30 mouse cellular contexts compared by ENCODE assay signal in genomic region chr1:162599617-162600016, GRCm38 (mm10). TPM values are rescaled to one million over a fixed set of nuclear protein-coding genes. Genes with fewer than 3 reads are reported as not detected.
DNase-seq lines count a peak whose midpoint lies in the region; ATAC-seq and TF ChIP-seq lines count a peak whose summit lies in the region.
"Had no signal": no experiment of that assay in that cellular context is flagged by ENCODE, and none has a peak within 500 bp of the region (broad histone marks: within the 10 kb centered on the region; RNA-seq: fewer than 3 reads in every experiment).

No protein-coding gene starts in this region.

- TF ChIP-seq POLR2A in lung, adult 2 months (IDR thresholded peaks at IDR 0.05; ENCODE audit: borderline replicate concordance, extremely low read depth, low read depth, low read length) = no peak

- H3K4me3 ChIP-seq in lung, adult 2 months (replicated peaks; ENCODE audit: extremely low read depth, low read depth, low read length) = no peak overlapping the region
- no peak overlapping the region for H3K4me3 ChIP-seq in hindbrain, embryonic 14.5 days (replicated peaks; ENCODE audit: low read length)
- H3K4me3 ChIP-seq: embryonic facial prominence, embryonic 13.5 days; embryonic facial prominence, embryonic 15.5 days; erythroblast, embryonic 14.5 days; forebrain, embryonic 10.5 days; forebrain, embryonic 12.5 days had no signal

- H3K4me1 ChIP-seq in lung, adult 2 months (ENCODE audit: control insufficient read depth, insufficient read depth, low read length) = no peaks in the 10 kb centered on the region
- H3K4me1 ChIP-seq in hindbrain, embryonic 14.5 days (replicated peaks; ENCODE audit: control insufficient read depth, insufficient read depth, low read length) = peaks cover 10% of the 10 kb centered on the region; the same call in 1 of the 2 replicates
- H3K4me1 ChIP-seq: embryonic facial prominence, embryonic 13.5 days; embryonic facial prominence, embryonic 15.5 days; forebrain, embryonic 10.5 days had no signal

- TF ChIP-seq CTCF in lung, adult 2 months (IDR thresholded peaks at IDR 0.05; ENCODE audit: insufficient read depth, low read length) = no peak

- no peak overlapping the region for H3K4me2 ChIP-seq in hindbrain, embryonic 14.5 days (replicated peaks)
- H3K4me2 ChIP-seq: embryonic facial prominence, embryonic 13.5 days; embryonic facial prominence, embryonic 15.5 days; forebrain, embryonic 12.5 days had no signal

- no peak for ATAC-seq in hindbrain, embryonic 14.5 days (ENCODE audit: low FRiP score)
- ATAC-seq: forebrain, embryonic 14.5 days had no signal

- H3K36me3 ChIP-seq in hindbrain, embryonic 14.5 days (replicated peaks; ENCODE audit: control insufficient read depth, insufficient read depth) = peaks cover 34% of the 10 kb centered on the region; the same call in 1 of the 2 replicates

- intact Hi-C loops in left cerebral cortex, postnatal 36 days (cut with DNase I) = no loop called here

- no peak overlapping the region for H3K9ac ChIP-seq in hindbrain, embryonic 14.5 days
- H3K9ac ChIP-seq: embryonic facial prominence, embryonic 13.5 days; embryonic facial prominence, embryonic 15.5 days; forebrain, embryonic 12.5 days had no signal

- H3K9me3 ChIP-seq in hindbrain, embryonic 14.5 days (ENCODE audit: control insufficient read depth, low read length) = no peaks in the 10 kb centered on the region
- H3K9me3 ChIP-seq: embryonic facial prominence, embryonic 13.5 days; embryonic facial prominence, embryonic 15.5 days; forebrain, embryonic 10.5 days; forebrain, embryonic 12.5 days had no signal

- H3K27me3 ChIP-seq in hindbrain, embryonic 14.5 days (ENCODE audit: control insufficient read depth, insufficient read depth, low read length) = no peaks in the 10 kb centered on the region
- H3K27me3 ChIP-seq: embryonic facial prominence, embryonic 13.5 days; embryonic facial prominence, embryonic 15.5 days; forebrain, embryonic 12.5 days had no signal

- peak; percentile 60 to 63 for DNase-seq in lung, adult 18-20 months
- DNase-seq in lung, adult 2 months = no peak
- peak; percentile 18 for DNase-seq in lung, postnatal 10 days
- peak; percentile 60 for DNase-seq in lung, postnatal 25 days (ENCODE audit: low spot score)
- DNase-seq in lung, postnatal 4 days = peak; percentile 15 to 57
- no peak for DNase-seq in left cerebral cortex, postnatal 36 days (ENCODE audit: low spot score in 2 of 2)
- no peak for DNase-seq in neural tube, embryonic 10.5 days (ENCODE audit: extremely low spot score, low spot score)
- DNase-seq in hindbrain, embryonic 14.5 days (ENCODE audit: low spot score) = no peak
- DNase-seq: adrenal gland, adult 2 months; adrenal gland, postnatal 10 days; adrenal gland, postnatal 25 days; cerebellum, adult 11 months; cerebellum, adult 18-20 months; cerebellum, adult 8-10 months; cerebellum, adult 9-11 months; cerebellum, postnatal 14 days; cerebellum, postnatal 36 days; embryo, embryonic 11 days had no signal

- 70% methylated on average over 5 of the region's 5 CpGs for WGBS in lung, adult 2 months
- 91% methylated on average over 5 of the region's 5 CpGs for WGBS in hindbrain, embryonic 14.5 days

- no peak overlapping the region for H3K27ac ChIP-seq in hindbrain, embryonic 14.5 days
- H3K27ac ChIP-seq: embryonic facial prominence, embryonic 13.5 days; embryonic facial prominence, embryonic 15.5 days; forebrain, embryonic 10.5 days; forebrain, embryonic 12.5 days had no signal

RNA-seq across cellular contexts. Expression of gene Vamp4, which starts 29.3 kb away (rescaled TPM):
- 10.8 and 13.7 TPM in 2 replicates for polyA plus RNA-seq in lung, adult 2 months (2012; rRNA removed)
- 100 to 1,000 TPM in 1 of 2 experiments, 10 to 100 TPM in 1; 99.2 to 117 TPM for total RNA-seq in left cerebral cortex, postnatal 36 days (2021)
- polyA plus RNA-seq in hindbrain, embryonic 14.5 days (2014; fragmentation: Nextera tagmentation; extraction: Ambion mirVana) = 70.6 and 80.0 TPM in 2 replicates

RNA-seq across cellular contexts. Expression of gene Myoc, which starts 39.3 kb away (rescaled TPM):
- 0.29 and 1.3 TPM in 2 replicates for polyA plus RNA-seq in lung, adult 2 months (2012; rRNA removed)
- total RNA-seq in left cerebral cortex, postnatal 36 days (2021) = 1 to 10 TPM; 4.1 to 5.9 TPM
- polyA plus RNA-seq in hindbrain, embryonic 14.5 days (2014; fragmentation: Nextera tagmentation; extraction: Ambion mirVana) = 0.13 TPM in 1 of 2 replicates, not detected in the other
- total RNA-seq: common myeloid progenitor, adult 5-6 weeks; ES-E14; MEL had no signal
- polyA plus RNA-seq: C2C12; embryonic facial prominence, embryonic 13.5 days; erythroblast, embryonic 14.5 days; forebrain, embryonic 10.5 days; forebrain, embryonic 12.5 days; forebrain, embryonic 14.5 days had no signal

RNA-seq across cellular contexts. Expression of gene Mettl13, which starts 51.3 kb away (rescaled TPM):
- polyA plus RNA-seq in lung, adult 2 months (2012; rRNA removed) = 3.9 and 6.2 TPM in 2 replicates
- total RNA-seq in left cerebral cortex, postnatal 36 days (2021) = 10 to 100 TPM; 12.5 to 12.6 TPM
- polyA plus RNA-seq in hindbrain, embryonic 14.5 days (2014; fragmentation: Nextera tagmentation; extraction: Ambion mirVana) = 11.8 and 12.2 TPM in 2 replicates

RNA-seq across cellular contexts. Expression of gene Myocos, which starts 58.4 kb away (rescaled TPM):
- not detected in 2 replicates for polyA plus RNA-seq in lung, adult 2 months (2012; rRNA removed)
- total RNA-seq in left cerebral cortex, postnatal 36 days (2021) = not detected
- not detected in 2 replicates for polyA plus RNA-seq in hindbrain, embryonic 14.5 days (2014; fragmentation: Nextera tagmentation; extraction: Ambion mirVana)
- total RNA-seq: adrenal gland, adult 2 months; adrenal gland, postnatal 10 days; adrenal gland, postnatal 25 days; adrenal gland, postnatal 4 days; common myeloid progenitor, adult 5-6 weeks; ES-E14; MEL had no signal
- polyA plus RNA-seq: adrenal gland, adult 2 months; C2C12; embryonic facial prominence, embryonic 11.5 days; embryonic facial prominence, embryonic 13.5 days; embryonic facial prominence, embryonic 15.5 days; erythroblast, embryonic 14.5 days; forebrain, embryonic 10.5 days; forebrain, embryonic 12.5 days; forebrain, embryonic 14.5 days had no signal

Comparison
In these comparisons a context has a peak if more than half of its experiments do, and no peak if none do; other contexts are left out.
1. DNase-seq: peak in lung, adult 18-20 months (2 of 2), lung, postnatal 10 days (single experiment), lung, postnatal 25 days (single experiment) and lung, postnatal 4 days (2 of 2); none in lung, adult 2 months (single experiment), left cerebral cortex, postnatal 36 days (0 of 2), neural tube, embryonic 10.5 days (single experiment) and hindbrain, embryonic 14.5 days (single experiment).